In the genomic region with DNA sequence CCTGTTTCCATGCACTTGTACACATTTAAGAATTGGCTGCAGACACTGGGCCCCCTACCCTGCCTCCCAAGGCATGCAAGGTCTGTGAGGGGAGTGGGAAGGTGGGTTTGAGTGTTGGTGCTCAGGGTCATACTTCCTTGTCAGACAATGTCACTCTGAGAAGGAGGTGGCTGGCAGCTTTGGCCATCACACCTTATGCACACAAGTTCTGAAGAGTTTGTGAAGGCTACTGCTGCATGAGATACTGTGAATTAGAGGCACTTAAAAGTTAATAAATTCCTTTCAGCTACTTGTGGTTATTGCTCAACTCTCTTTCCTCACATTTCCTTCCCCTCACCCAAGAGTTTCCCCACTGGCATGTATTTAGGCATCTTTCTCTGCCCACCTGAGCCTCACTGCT, we compare ENCODE assay signal across 30 mouse cellular contexts. TPM values are rescaled to one million over a fixed set of nuclear protein-coding genes. Genes with fewer than 3 reads are reported as not detected.
DNase-seq lines count a peak whose midpoint lies in the region; ATAC-seq and TF ChIP-seq lines count a peak whose summit lies in the region.
"Had no signal": no experiment of that assay in that cellular context is flagged by ENCODE, and none has a peak within 500 bp of the region (broad histone marks: within the 10 kb centered on the region; RNA-seq: fewer than 3 reads in every experiment).

No protein-coding gene starts in this region.

- peak; percentile 25; the same call in 1 of the 2 replicates for TF ChIP-seq EP300 in lung, postnatal 0 days (IDR thresholded peaks at IDR 0.05)

- no peak overlapping the region for H3K9ac ChIP-seq in lung, embryonic 14.5 days
- H3K9ac ChIP-seq in lung, postnatal 0 days (replicated peaks; ENCODE audit: low read depth), result no peak overlapping the region
- H3K9ac ChIP-seq: embryonic facial prominence, embryonic 12.5 days; embryonic facial prominence, embryonic 15.5 days; forebrain, postnatal 0 days; hindbrain, embryonic 12.5 days; hindbrain, embryonic 15.5 days had no signal

- no peaks in the 10 kb centered on the region for H3K4me1 ChIP-seq in lung, embryonic 14.5 days (ENCODE audit: insufficient read depth)
- no peaks in the 10 kb centered on the region for H3K4me1 ChIP-seq in lung, postnatal 0 days (ENCODE audit: insufficient read depth, low read depth, low read length)
- H3K4me1 ChIP-seq: embryonic facial prominence, embryonic 12.5 days; embryonic facial prominence, embryonic 15.5 days; hindbrain, embryonic 12.5 days; hindbrain, embryonic 15.5 days had no signal

- H3K4me3 ChIP-seq in lung, embryonic 14.5 days (ENCODE audit: low read depth, low read length), result no peak overlapping the region
- no peak overlapping the region for H3K4me3 ChIP-seq in lung, postnatal 0 days (ENCODE audit: low read depth, low read length)
- no peak overlapping the region for H3K4me3 ChIP-seq in layer of hippocampus, adult 2 months
- H3K4me3 ChIP-seq: embryonic facial prominence, embryonic 12.5 days; embryonic facial prominence, embryonic 15.5 days; gastrocnemius, adult 2 months; hindbrain, embryonic 12.5 days; hindbrain, embryonic 15.5 days had no signal

- H3K4me2 ChIP-seq in lung, embryonic 14.5 days, result no peak overlapping the region
- H3K4me2 ChIP-seq in lung, postnatal 0 days (replicated peaks; ENCODE audit: low read depth, low read length), result no peak overlapping the region
- H3K4me2 ChIP-seq: embryonic facial prominence, embryonic 12.5 days; embryonic facial prominence, embryonic 15.5 days; heart, embryonic 11.5 days; hindbrain, embryonic 12.5 days; hindbrain, embryonic 15.5 days had no signal

- no peak overlapping the region for H3K27ac ChIP-seq in lung, embryonic 14.5 days (ENCODE audit: low read depth)
- H3K27ac ChIP-seq in lung, postnatal 0 days (ENCODE audit: low read length), result 0 out of 2 replicates have a peak overlapping the region, but pooled peaks have one; percentile 32
- H3K27ac ChIP-seq in layer of hippocampus, adult 2 months, result no peak overlapping the region
- H3K27ac ChIP-seq: embryonic facial prominence, embryonic 12.5 days; embryonic facial prominence, embryonic 15.5 days; gastrocnemius, adult 2 months; hindbrain, embryonic 12.5 days; hindbrain, embryonic 15.5 days had no signal

- no peak for DNase-seq in Patski (ENCODE audit: low read depth, low spot score)
- peak; percentile 2 for DNase-seq in lung, embryonic 14.5 days
- DNase-seq in lung, postnatal 0 days (ENCODE audit: low spot score), result peak; percentile 63
- peak; percentile 13 for DNase-seq in lung, postnatal 36 days
- DNase-seq in adrenal gland, postnatal 14 days, result no peak
- no peak for DNase-seq in layer of hippocampus, postnatal 10 days (ENCODE audit: low spot score in 2 of 2)
- no peak for DNase-seq in layer of hippocampus, adult 2 months (ENCODE audit: low spot score in 2 of 2)
- DNase-seq: adrenal gland, adult 2 months; adrenal gland, postnatal 25 days; B cell, adult 2 months; cerebellum, adult 11-12 months; cerebellum, adult 8-10 months; cerebellum, postnatal 10 days; forebrain, postnatal 0 days; gastrocnemius, adult 2 months; gastrocnemius, postnatal 14 days; heart, adult 11 months had no signal

- peak; percentile 57 for ATAC-seq in Patski
- peak; percentile 35; the same call in 1 of the 2 replicates for ATAC-seq in lung, embryonic 14.5 days (ENCODE audit: insufficient read depth)
- peak; percentile 58 for ATAC-seq in lung, postnatal 0 days
- ATAC-seq: forebrain, embryonic 14.5 days; forebrain, postnatal 0 days had no signal

- CTCF ChIA-PET in Patski (lab: Charles Lee), result interaction anchor here (1.6 kb wide), 1 partner anchor 11 kb away, joined by 5 read pairs; no protein-coding TSS in a partner anchor

- no peaks in the 10 kb centered on the region for H3K36me3 ChIP-seq in lung, embryonic 14.5 days (ENCODE audit: insufficient read depth)
- no peaks in the 10 kb centered on the region for H3K36me3 ChIP-seq in lung, postnatal 0 days (ENCODE audit: insufficient read depth, low read length)
- H3K36me3 ChIP-seq: embryonic facial prominence, embryonic 12.5 days; embryonic facial prominence, embryonic 15.5 days; G1E; hindbrain, embryonic 12.5 days; hindbrain, embryonic 15.5 days had no signal

- TF ChIP-seq CTCF in Patski (IDR thresholded peaks at IDR 0.05), result no peak
- TF ChIP-seq CTCF in lung, embryonic 14.5 days (IDR thresholded peaks at IDR 0.05; ENCODE audit: low read depth), result no peak
- TF ChIP-seq CTCF in lung, postnatal 0 days (IDR thresholded peaks at IDR 0.05), result no peak
- no peak for TF ChIP-seq CTCF in layer of hippocampus, adult 2 months (conservative IDR thresholded peaks at IDR 0.05)

- peaks cover 10% of the 10 kb centered on the region for H3K27me3 ChIP-seq in Patski
- no peaks in the 10 kb centered on the region for H3K27me3 ChIP-seq in lung, embryonic 14.5 days (ENCODE audit: insufficient read depth, low read length)
- H3K27me3 ChIP-seq in lung, postnatal 0 days (replicated peaks; ENCODE audit: insufficient read depth, low read length), result no peaks in the 10 kb centered on the region
- H3K27me3 ChIP-seq: CH12.LX; embryonic facial prominence, embryonic 12.5 days; embryonic facial prominence, embryonic 15.5 days; hindbrain, embryonic 12.5 days; hindbrain, embryonic 15.5 days had no signal

- POLR2A ChIA-PET in Patski (lab: Charles Lee), result no interaction called here

- H3K9me3 ChIP-seq in lung, embryonic 14.5 days (ENCODE audit: low read depth, low read length), result no peaks in the 10 kb centered on the region
- H3K9me3 ChIP-seq in lung, postnatal 0 days (ENCODE audit: low read length), result no peaks in the 10 kb centered on the region
- H3K9me3 ChIP-seq: embryonic facial prominence, embryonic 12.5 days; embryonic facial prominence, embryonic 15.5 days; G1E; hindbrain, embryonic 12.5 days; hindbrain, embryonic 15.5 days had no signal

- in situ Hi-C loops in Patski (cut with MboI; ENCODE audit: low pct_unique_long_range_greater_than_20kb), result loop anchor here (5.0 to 25.0 kb wide), 2 partner anchors 652 to 812 kb away; partner anchors contain the start of gene Gabra3

RNA-seq across cellular contexts. Expression of gene Cnga2, which starts 18.3 kb away (rescaled TPM):
- polyA plus RNA-seq in Patski (2021), result not detected
- polyA plus RNA-seq in lung, embryonic 14.5 days (2014; fragmentation: Nextera tagmentation; extraction: Ambion mirVana), result 0.12 and 0.34 TPM in 2 replicates
- polyA plus RNA-seq in lung, postnatal 0 days (2015; fragmentation: Nextera tagmentation; extraction: Ambion mirVana), result 0.80 and 0.91 TPM in 2 replicates
- 0.15 and 0.22 TPM in 2 replicates for total RNA-seq in adrenal gland, postnatal 14 days (2021)
- total RNA-seq in layer of hippocampus, postnatal 10 days (2021), result under 1 TPM; 0.11 to 0.53 TPM
- under 1 TPM; 0.15 to 0.44 TPM for total RNA-seq in layer of hippocampus, adult 2 months (2021)
- total RNA-seq: adrenal gland, adult 2 months; CH12.LX; gastrocnemius, adult 2 months; heart, adult 8-10 months; heart, postnatal 25 days; hematopoietic stem cell, adult 5-6 weeks had no signal
- polyA plus RNA-seq: adrenal gland, adult 2 months; forebrain, embryonic 11.5 days; forebrain, embryonic 14.5 days; G1E had no signal

RNA-seq across cellular contexts. Expression of gene Fate1, which starts 37.1 kb away (rescaled TPM):
- polyA plus RNA-seq in Patski (2021), result not detected
- 0.38 TPM in 1 of 2 replicates, not detected in the other for polyA plus RNA-seq in lung, embryonic 14.5 days (2014; fragmentation: Nextera tagmentation; extraction: Ambion mirVana)
- polyA plus RNA-seq in lung, postnatal 0 days (2015; fragmentation: Nextera tagmentation; extraction: Ambion mirVana), result 0.19 and 0.26 TPM in 2 replicates
- total RNA-seq in adrenal gland, postnatal 14 days (2021), result not detected in 2 replicates
- not detected for total RNA-seq in layer of hippocampus, postnatal 10 days (2021)
- not detected for total RNA-seq in layer of hippocampus, adult 2 months (2021)
- total RNA-seq: adrenal gland, adult 2 months; adrenal gland, postnatal 25 days; CH12.LX; G1E; gastrocnemius, adult 2 months; gastrocnemius, postnatal 14 days; heart, adult 8-10 months; heart, postnatal 25 days; hematopoietic stem cell, adult 5-6 weeks had no signal
- polyA plus RNA-seq: embryonic facial prominence, embryonic 12.5 days; embryonic facial prominence, embryonic 15.5 days; forebrain, embryonic 11.5 days; forebrain, embryonic 14.5 days; forebrain, postnatal 0 days; G1E; heart, embryonic 11.5 days; heart, embryonic 14.5 days; hindbrain, embryonic 12.5 days had no signal

RNA-seq across cellular contexts. Expression of gene Prrg3, which starts 47.5 kb away (rescaled TPM):
- 0.01 TPM for polyA plus RNA-seq in Patski (2021)
- polyA plus RNA-seq in lung, embryonic 14.5 days (2014; fragmentation: Nextera tagmentation; extraction: Ambion mirVana), result 18.9 and 21.2 TPM in 2 replicates
- 12.9 and 16.2 TPM in 2 replicates for polyA plus RNA-seq in lung, postnatal 0 days (2015; fragmentation: Nextera tagmentation; extraction: Ambion mirVana)
- 22.9 and 25.2 TPM in 2 replicates for total RNA-seq in adrenal gland, postnatal 14 days (2021)
- total RNA-seq in layer of hippocampus, postnatal 10 days (2021), result 10 to 100 TPM; 24.4 to 24.7 TPM
- 10 to 100 TPM; 16.0 to 22.9 TPM for total RNA-seq in layer of hippocampus, adult 2 months (2021)
- total RNA-seq: CH12.LX; hematopoietic stem cell, adult 5-6 weeks had no signal
- polyA plus RNA-seq: G1E had no signal

Comparison
In these comparisons a context has a peak if more than half of its experiments do, and no peak if none do; other contexts are left out.
1. DNase-seq: peak in lung, embryonic 14.5 days (single experiment), lung, postnatal 0 days (single experiment) and lung, postnatal 36 days (single experiment); none in Patski (single experiment), adrenal gland, postnatal 14 days (single experiment), layer of hippocampus, postnatal 10 days (0 of 2) and layer of hippocampus, adult 2 months (0 of 2).
2. Peak in every context shown above with its lines, with median percentiles within 50 percentile points of each other: ATAC-seq.